Mouse (Mus musculus) midbrain, embryonic 13.5 days (tissue): ENCODE results near the gene Eps8l2. TPM values are rescaled to one million over a fixed set of nuclear protein-coding genes. Genes with fewer than 3 reads are reported as not detected.

Experiments
- ATAC-seq: fragments of 200-750 bp; cut with Nextera tagmentation; 2 replicates; pipeline ENCODE4 v1.8.0; 2017; ENCODE audit warnings: mild to moderate bottlenecking, moderate TSS enrichment, moderate library complexity
- H3K27ac ChIP-seq: fragments of 300-500 bp; sonication (generic); 2 replicates; pipeline ENCODE4 v1.5.1; 2015; ENCODE audit warnings: inconsistent platforms, mild to moderate bottlenecking, moderate library complexity
- H3K27me3 ChIP-seq: fragments of 300-500 bp; sonication (generic); 2 replicates; pipeline ENCODE4 v1.6.1; 2015; ENCODE audit warnings: mild to moderate bottlenecking, inconsistent platforms
- H3K36me3 ChIP-seq: fragments of 300-500 bp; sonication (generic); 2 replicates; pipeline ENCODE4 v1.6.1; 2015; ENCODE audit warnings: mild to moderate bottlenecking, inconsistent platforms
- H3K4me1 ChIP-seq: fragments of 300-500 bp; sonication (generic); replicated peaks from 2 replicates; pipeline ENCODE4 v1.6.1; 2015; ENCODE audit warnings: inconsistent platforms
- H3K4me2 ChIP-seq: fragments of 300-500 bp; sonication (generic); replicated peaks from 2 replicates; pipeline ENCODE4 v1.6.1; 2015; ENCODE audit warnings: moderate library complexity, mild to moderate bottlenecking, inconsistent platforms
- H3K4me3 ChIP-seq: fragments of 300-500 bp; sonication (generic); replicated peaks from 2 replicates; pipeline ENCODE4 v1.5.1; 2015; ENCODE audit warnings: mild to moderate bottlenecking, inconsistent platforms
- H3K9ac ChIP-seq: fragments of 300-500 bp; sonication (generic); replicated peaks from 2 replicates; pipeline ENCODE4 v1.6.1; 2015; ENCODE audit warnings: mild to moderate bottlenecking, inconsistent platforms
- H3K9me3 ChIP-seq: fragments of 300-500 bp; sonication (generic); 2 replicates; pipeline ENCODE4 v1.6.1; 2016; ENCODE audit warnings: mild to moderate bottlenecking, inconsistent platforms
- WGBS: fragments of 180-500 bp; shearing (Covaris S2); methylation state at CpG from one replicate; pipeline ENCODE4 v1.1.7; 2015; 5-methylcytosine and 5-hydroxymethylcytosine counted together
- polyA plus RNA-seq: library from polyadenylated mRNA; unstranded; fragments of >200 nt; fragmentation: Nextera tagmentation; extraction: Ambion mirVana; gene quantifications from 2 replicates; pipeline ENCODE4 v1.2.1, GENCODE M21; 2015

The Eps8l2 gene
- polyA plus RNA-seq, 1 experiment from 2014 or later, result 0.31 TPM

DNA sequence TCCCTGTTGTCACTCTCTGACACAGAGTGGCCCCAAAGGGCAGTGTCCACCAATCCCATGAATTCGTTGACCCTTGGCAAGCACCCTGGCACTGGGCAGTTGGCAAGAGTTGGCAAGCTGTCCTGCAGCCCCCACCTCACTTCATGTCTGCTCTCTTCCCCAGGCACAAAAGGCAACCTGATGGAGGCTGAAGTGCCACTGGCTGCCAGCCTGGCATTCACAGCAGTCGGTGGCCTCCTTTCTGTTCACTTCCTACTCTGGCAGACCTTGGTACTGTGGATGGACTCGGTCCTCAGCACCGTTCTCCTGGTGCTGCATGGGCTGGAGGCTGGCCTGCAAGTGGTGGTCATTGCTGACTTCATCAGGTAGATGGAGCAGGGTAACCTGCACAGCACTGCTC, 3.0 kb upstream of the Eps8l2 start:
- Histone ChIP-seq H3K27me3 (peaks cover 30% of the 10 kb centered on the region), H3K9ac (no peak overlapping the region), H3K4me1 (peaks cover 8% of the 10 kb centered on the region), H3K4me2 (no peak overlapping the region), H3K36me3 (peaks cover 44% of the 10 kb centered on the region), H3K27ac (no peak overlapping the region), H3K4me3 (no peak overlapping the region), H3K9me3 (no peaks in the 10 kb centered on the region)
- 94% methylated on average over 4 of the region's 4 CpGs for WGBS
- no peak for ATAC-seq

DNA sequence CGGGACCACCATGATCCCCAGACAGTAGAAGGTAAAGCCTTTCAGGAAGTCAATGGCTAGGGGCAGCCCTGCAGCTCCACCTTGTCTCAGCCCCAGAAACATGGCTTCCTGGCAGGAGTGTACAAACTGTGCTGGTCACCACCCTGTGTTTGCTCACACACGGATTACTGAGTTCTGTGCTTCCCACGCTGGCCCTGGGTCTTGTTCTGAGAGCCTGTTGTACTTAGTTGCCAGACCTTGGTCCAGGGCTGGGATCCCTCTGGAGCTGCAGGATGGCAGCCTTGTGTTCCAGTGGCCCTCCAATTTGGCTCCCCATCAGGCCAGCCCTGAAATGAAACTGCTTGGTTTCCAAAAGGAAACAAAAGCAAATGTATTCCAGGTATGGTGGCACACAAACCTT, 2.4 kb upstream of the Eps8l2 start:
- Histone ChIP-seq H3K27ac (no peak overlapping the region), H3K36me3 (peaks cover 44% of the 10 kb centered on the region), H3K4me2 (no peak overlapping the region), H3K4me1 (peaks cover 8% of the 10 kb centered on the region), H3K9me3 (no peaks in the 10 kb centered on the region), H3K9ac (no peak overlapping the region), H3K27me3 (peaks cover 30% of the 10 kb centered on the region), H3K4me3 (no peak overlapping the region)
- no peak for ATAC-seq
- 80% methylated on average over 3 of the region's 3 CpGs for WGBS

DNA sequence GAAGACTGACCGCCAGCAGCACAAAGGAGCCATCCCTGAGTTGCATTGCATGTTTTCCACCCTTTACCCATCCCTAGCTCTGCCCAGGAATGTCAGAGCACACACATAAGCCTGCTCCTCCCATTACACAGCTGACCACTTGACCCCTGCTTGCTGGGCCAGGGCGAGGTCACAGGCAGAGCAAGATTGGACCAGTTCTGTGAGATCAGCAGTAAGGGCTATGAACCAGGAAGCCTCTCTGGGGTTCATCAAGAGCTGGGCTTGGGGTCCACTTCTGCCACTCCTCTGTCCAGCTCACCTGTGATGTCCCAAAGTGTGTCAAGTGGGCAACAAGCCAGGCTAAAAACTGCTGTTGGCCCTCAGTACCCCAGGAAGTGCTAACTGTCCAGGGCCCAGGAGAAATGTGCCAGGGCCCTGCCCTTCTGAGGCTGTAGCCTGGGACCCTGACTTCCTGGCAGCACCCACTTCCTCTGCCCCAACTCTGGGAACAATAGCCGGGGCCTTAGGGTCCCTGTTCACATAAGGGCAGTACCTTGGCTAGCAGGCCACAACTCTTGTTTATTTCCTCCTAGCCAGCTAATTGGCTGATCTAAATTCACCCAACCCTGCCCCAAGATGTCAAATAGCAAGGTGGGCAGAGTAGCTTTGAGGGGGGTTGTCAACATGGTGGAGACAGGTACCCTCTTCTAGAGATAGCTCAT, 814 bp upstream of the Eps8l2 start:
- Histone ChIP-seq H3K27me3 (peaks cover 30% of the 10 kb centered on the region), H3K4me1 (peaks cover 8% of the 10 kb centered on the region), H3K27ac (no peak overlapping the region), H3K9me3 (no peaks in the 10 kb centered on the region), H3K36me3 (peaks cover 34% of the 10 kb centered on the region), H3K4me2 (no peak overlapping the region), H3K4me3 (no peak overlapping the region), H3K9ac (no peak overlapping the region)
- 84% methylated on average over 3 of the region's 3 CpGs for WGBS
- ATAC-seq, result no peak

DNA sequence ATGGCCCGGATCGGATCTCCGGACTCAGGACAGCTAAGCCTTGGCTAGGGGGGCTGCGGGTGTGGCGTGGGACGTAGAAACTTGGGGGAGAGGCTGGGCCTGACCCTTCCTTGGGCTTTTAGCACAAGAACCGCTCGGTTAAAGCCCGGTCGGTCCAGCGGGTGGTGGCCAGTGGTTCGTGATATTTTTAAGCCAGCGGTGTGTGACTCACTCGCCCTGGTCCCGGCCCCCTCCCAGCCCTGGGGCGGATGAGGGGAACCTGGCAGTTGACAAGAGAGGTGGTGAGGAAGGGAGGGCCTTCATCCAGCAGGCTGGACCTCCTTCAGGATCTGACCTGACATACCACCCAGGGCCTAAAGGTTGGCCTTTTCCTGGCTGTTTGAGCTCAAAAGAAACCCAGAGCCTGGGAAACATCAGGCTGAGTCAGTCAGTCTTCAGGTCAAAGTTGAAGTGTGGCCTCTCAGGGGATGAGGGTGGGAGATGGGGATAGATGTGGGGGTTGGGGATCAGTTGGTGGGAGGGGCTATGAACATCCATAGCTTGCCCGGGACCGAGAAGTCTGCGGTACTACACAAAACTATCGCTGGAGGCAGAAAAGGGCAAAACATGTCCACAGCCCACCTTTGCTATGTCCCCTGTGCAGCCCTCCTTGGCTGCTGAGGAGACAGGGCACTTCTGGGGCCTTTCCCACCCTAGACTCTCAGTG, 688 bp downstream of the Eps8l2 start:
- H3K9me3 ChIP-seq, result no peaks in the 10 kb centered on the region
- 0 out of 2 replicates have a peak overlapping the region, but pooled peaks have one; percentile 36 for H3K9ac ChIP-seq
- ATAC-seq, result no peak
- peaks cover 8% of the 10 kb centered on the region for H3K4me1 ChIP-seq
- H3K27me3 ChIP-seq, result peaks cover 30% of the 10 kb centered on the region
- no peak overlapping the region for H3K27ac ChIP-seq
- 31% methylated on average over 20 of the region's 20 CpGs for WGBS
- peak overlapping the region; percentile 41 for H3K4me2 ChIP-seq
- peaks cover 20% of the 10 kb centered on the region for H3K36me3 ChIP-seq
- no peak overlapping the region for H3K4me3 ChIP-seq

DNA sequence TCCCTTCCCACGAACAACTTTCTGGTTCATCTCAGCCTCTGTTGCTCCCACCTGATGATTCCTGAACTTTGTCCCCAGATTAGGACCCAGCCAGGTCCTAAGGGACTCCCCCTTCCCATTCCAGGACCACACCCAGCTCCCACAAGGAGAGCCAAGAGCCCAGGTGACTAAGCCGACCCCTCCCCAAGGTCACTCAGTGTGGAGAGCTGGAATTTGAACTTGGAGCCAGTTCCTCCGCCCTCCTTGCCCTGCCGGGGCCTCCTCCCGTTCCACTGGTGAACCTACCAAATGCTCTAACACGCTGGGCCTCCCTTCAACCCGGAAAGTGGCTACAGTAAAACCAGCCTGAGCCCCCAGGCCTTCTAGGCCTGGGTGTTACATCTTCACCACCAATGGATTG, 1.3 kb downstream of the Eps8l2 start:
- no peak for ATAC-seq
- H3K4me1 ChIP-seq, result peaks cover 8% of the 10 kb centered on the region

DNA sequence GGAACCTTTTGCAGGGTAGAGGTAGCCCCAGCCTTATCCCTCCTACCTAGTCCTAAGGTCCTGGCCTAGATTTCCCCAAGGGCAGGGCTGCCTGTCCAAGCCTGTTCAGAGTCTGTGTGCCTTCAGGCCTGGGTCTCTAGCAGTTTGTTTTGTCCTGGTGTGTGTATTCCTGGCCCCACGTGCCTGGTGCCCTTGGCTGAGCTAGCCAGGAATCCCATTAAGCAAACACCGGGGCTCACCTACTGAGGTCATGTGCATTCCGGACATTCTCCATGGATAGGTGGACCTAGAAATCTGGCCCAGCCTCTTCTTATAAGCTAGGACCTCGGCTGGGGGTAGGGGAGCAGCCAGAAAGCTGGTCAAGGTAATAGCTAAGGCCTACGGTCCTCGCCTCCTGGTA, 1.8 kb downstream of the Eps8l2 start:
- no peak overlapping the region for H3K4me3 ChIP-seq
- H3K27ac ChIP-seq, result no peak overlapping the region
- peaks cover 30% of the 10 kb centered on the region for H3K27me3 ChIP-seq
- H3K9me3 ChIP-seq, result no peaks in the 10 kb centered on the region
- H3K9ac ChIP-seq, result no peak overlapping the region
- peaks cover 8% of the 10 kb centered on the region for H3K4me1 ChIP-seq
- ATAC-seq, result no peak
- 88% methylated on average over 6 of the region's 6 CpGs for WGBS
- no peak overlapping the region for H3K4me2 ChIP-seq
- H3K36me3 ChIP-seq, result peaks cover 10% of the 10 kb centered on the region; the same call in 1 of the 2 replicates

More for the DNA sequence above, 1.3 kb downstream of the Eps8l2 start:
- Histone ChIP-seq H3K9ac (no peak overlapping the region), H3K4me3 (no peak overlapping the region), H3K4me2 (no peak overlapping the region), H3K9me3 (no peaks in the 10 kb centered on the region), H3K27ac (no peak overlapping the region), H3K36me3 (peaks cover 13% of the 10 kb centered on the region; the same call in 1 of the 2 replicates), H3K27me3 (peaks cover 30% of the 10 kb centered on the region)
- WGBS, result 88% methylated on average over 7 of the region's 7 CpGs

DNA sequence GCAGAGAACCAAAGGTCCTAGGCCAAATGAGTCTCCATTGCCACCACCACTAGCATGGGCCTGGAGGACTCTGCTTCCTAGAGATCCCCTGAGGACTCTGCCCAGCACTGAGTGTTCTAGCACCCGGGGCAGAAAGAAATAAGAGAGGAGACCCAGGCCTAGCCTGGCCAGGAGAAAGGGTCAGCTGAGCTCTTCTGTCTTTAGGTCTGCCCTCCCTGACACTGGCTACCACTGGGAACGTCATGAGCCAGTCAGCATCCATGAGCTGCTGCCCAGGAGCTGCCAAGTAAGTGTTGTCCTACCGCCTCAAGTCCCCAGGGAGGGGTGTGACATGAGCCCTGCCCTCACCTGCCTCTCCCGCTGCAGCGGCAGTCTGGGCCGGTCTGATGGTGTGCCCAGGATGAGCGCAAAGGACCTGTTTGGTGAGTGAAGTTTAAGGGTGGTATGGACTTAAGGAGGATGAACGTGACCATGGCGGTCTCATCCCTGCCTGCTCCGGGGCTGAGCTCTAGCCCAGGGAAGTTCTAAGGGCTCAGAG, 3.1 kb downstream of the Eps8l2 start:
- Histone ChIP-seq H3K27ac (no peak overlapping the region), H3K9ac (no peak overlapping the region), H3K4me3 (no peak overlapping the region), H3K4me2 (no peak overlapping the region), H3K27me3 (peaks cover 30% of the 10 kb centered on the region), H3K36me3 (no peaks in the 10 kb centered on the region), H3K4me1 (peaks cover 8% of the 10 kb centered on the region), H3K9me3 (no peaks in the 10 kb centered on the region)
- ATAC-seq, result no peak
- 83% methylated on average over 10 of the region's 10 CpGs for WGBS

DNA sequence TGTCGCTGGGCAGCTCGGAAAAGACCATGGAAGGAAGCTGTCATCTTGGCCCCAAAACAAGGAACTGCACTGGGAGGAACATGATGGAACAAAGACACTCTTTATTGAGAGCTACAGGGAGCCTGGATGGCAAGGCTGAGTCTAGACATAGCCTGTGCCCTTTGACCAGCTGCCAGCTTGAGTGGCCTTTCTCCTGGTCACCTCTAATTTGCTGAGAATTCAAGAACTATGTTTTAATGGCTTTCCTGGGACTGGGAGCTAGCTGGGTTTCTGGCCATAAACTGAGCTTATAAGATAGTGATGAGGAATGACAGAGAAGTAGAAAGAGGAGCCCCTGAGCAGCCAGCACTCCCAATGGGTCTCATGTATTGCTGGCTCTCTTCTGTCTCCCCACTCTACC, 4.5 kb downstream of the Eps8l2 start:
- Histone ChIP-seq H3K27ac (no peak overlapping the region), H3K9ac (no peak overlapping the region), H3K4me2 (no peak overlapping the region), H3K27me3 (peaks cover 19% of the 10 kb centered on the region), H3K9me3 (no peaks in the 10 kb centered on the region), H3K36me3 (no peaks in the 10 kb centered on the region), H3K4me3 (no peak overlapping the region), H3K4me1 (peaks cover 8% of the 10 kb centered on the region)
- 61% methylated on average over 2 of the region's 2 CpGs for WGBS
- no peak for ATAC-seq

DNA sequence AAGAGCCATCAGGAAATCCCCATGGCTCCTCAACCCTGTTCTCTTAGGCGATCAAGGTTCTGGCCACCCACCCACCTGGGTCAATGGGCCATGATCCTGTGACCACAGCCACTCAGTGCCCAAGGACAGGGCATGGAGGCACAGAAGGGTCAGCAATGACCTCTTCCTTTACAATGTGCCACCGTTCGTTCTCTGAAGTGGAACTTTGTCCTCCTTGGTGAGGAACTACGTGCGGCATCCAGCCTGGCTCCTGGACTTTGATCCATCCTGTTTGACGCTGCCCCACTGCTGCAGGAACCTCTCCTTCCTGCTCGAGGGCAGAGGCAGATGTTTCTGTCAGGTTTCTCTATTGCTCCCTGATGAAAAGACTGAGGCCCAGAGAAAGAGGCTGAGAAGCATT, 5.0 kb downstream of the Eps8l2 start:
- ATAC-seq, result no peak
- H3K4me2 ChIP-seq, result no peak overlapping the region
- WGBS, result 81% methylated on average over 7 of the region's 7 CpGs
- H3K27me3 ChIP-seq, result peaks cover 15% of the 10 kb centered on the region; the same call in 1 of the 2 replicates
- peaks cover 4% of the 10 kb centered on the region for H3K4me1 ChIP-seq
- H3K4me3 ChIP-seq, result no peak overlapping the region
- no peaks in the 10 kb centered on the region for H3K9me3 ChIP-seq
- H3K36me3 ChIP-seq, result no peaks in the 10 kb centered on the region
- H3K9ac ChIP-seq, result no peak overlapping the region
- H3K27ac ChIP-seq, result no peak overlapping the region

DNA sequence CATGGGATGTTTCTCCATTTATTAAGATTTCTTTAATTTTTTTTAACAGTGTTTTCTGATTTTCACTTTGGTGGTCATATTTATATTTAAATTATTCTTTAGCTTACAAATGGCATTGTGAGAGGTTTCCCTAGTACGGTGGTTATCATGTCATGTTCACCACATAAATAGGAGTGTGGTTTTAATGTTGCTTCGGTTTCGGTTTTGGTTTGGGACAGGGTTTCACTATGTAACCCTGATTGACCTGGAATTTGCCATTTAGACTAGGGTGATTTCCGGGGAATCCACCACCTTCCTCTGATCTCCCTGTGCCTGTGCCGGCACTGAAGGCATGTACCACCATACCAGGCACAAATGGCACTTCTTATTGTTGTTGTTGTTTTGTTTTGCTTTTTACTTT, 6.1 kb downstream of the Eps8l2 start:
- 0 out of 2 replicates have a peak, but pooled peaks cover 4% of the 10 kb centered on the region for H3K27me3 ChIP-seq
- no peak for ATAC-seq
- no peaks in the 10 kb centered on the region for H3K36me3 ChIP-seq
- no peak overlapping the region for H3K9ac ChIP-seq
- H3K4me1 ChIP-seq, result no peaks in the 10 kb centered on the region
- H3K27ac ChIP-seq, result no peak overlapping the region
- 91% methylated on average over 5 of the region's 5 CpGs for WGBS
- no peak overlapping the region for H3K4me3 ChIP-seq
- H3K9me3 ChIP-seq, result no peaks in the 10 kb centered on the region
- no peak overlapping the region for H3K4me2 ChIP-seq

DNA sequence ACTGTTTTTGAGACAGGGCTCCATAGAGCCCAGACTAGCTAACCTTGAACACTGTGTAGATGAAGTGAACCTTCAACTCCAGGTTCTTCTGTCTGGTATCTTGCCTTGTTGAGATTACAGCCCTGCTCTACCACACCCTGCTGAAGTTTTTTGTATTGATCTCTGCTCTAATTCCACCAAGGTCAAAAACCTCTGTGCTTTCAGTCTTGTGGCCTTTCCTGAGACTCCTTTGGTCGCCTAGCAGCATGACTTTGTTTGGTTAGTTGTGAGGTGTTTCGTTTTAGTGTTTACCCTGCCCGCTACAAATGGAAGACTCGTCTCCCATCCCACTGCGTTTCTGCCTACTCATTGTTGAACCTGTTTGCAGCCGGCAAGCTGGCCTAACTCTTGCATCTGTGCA, 12.4 kb downstream of the Eps8l2 start:
- no peaks in the 10 kb centered on the region for H3K9me3 ChIP-seq
- WGBS, result 85% methylated on average over 6 of the region's 6 CpGs
- peaks cover 8% of the 10 kb centered on the region; the same call in 1 of the 2 replicates for H3K4me1 ChIP-seq
- no peaks in the 10 kb centered on the region for H3K36me3 ChIP-seq
- ATAC-seq, result no peak
- H3K27me3 ChIP-seq, result no peaks in the 10 kb centered on the region
- no peak overlapping the region for H3K4me3 ChIP-seq
- H3K9ac ChIP-seq, result no peak overlapping the region
- H3K4me2 ChIP-seq, result no peak overlapping the region
- no peak overlapping the region for H3K27ac ChIP-seq

DNA sequence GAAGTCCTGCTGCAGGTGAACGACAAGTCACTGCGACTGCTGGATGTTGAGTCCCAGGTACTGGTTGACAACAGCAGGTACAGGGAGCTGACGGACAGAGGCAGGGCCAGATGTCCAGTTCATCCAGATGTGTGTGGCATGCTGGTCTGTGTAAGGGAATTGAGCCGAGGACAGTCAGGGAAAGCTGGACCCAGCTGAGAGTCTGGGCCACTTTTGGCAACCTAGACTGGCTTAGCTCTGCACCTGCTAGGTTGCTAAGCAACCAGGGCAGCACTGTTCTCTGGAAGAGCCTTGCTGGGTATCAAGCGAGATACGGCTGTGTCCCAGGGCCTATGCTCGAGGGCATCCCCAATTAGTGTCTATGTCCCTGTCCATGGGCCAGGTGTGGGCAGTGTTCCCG, 16.4 kb downstream of the Eps8l2 start:
- Histone ChIP-seq H3K4me1 (peaks cover 8% of the 10 kb centered on the region; the same call in 1 of the 2 replicates), H3K27ac (no peak overlapping the region), H3K4me2 (no peak overlapping the region), H3K27me3 (no peaks in the 10 kb centered on the region), H3K36me3 (no peaks in the 10 kb centered on the region), H3K4me3 (no peak overlapping the region), H3K9me3 (no peaks in the 10 kb centered on the region), H3K9ac (peak overlapping the region; percentile 32)
- 66% methylated on average over 8 of the region's 8 CpGs for WGBS
- no peak for ATAC-seq
